Mouse (Mus musculus) olfactory bulb, adult 2 months (tissue): ENCODE results near the gene 4930402H24Rik. TPM values are rescaled to one million over a fixed set of nuclear protein-coding genes. Genes with fewer than 3 reads are reported as not detected.

ENCODE experiments used
- H3K27ac ChIP-seq: fragments of 200-500 bp; 2 replicates; pipeline ENCODE4 v1.5.1; 2012; ENCODE audit warnings: low read depth, low read length; ENCODE audit not compliant: insufficient read depth
- H3K4me1 ChIP-seq: fragments of 200-500 bp; 2 replicates; pipeline ENCODE4 v1.6.1; 2012; ENCODE audit warnings: low read length; ENCODE audit not compliant: control insufficient read depth, insufficient read depth
- H3K4me3 ChIP-seq: fragments of 200-500 bp; 2 replicates; pipeline ENCODE4 v1.5.1; 2012; ENCODE audit warnings: mild to moderate bottlenecking, low read depth, low read length, moderate library complexity; ENCODE audit not compliant: insufficient read depth
- CTCF ChIP-seq: fragments of 200-500 bp; IDR thresholded peaks from 2 replicates; pipeline ENCODE4 v1.5.1; 2012; ENCODE audit warnings: low read depth, mild to moderate bottlenecking, low read length, moderate library complexity; ENCODE audit not compliant: insufficient read depth
- POLR2A ChIP-seq: fragments of 200-500 bp; IDR thresholded peaks from 2 replicates; pipeline ENCODE4 v1.6.1; 2012; ENCODE audit warnings: mild to moderate bottlenecking, low read depth, low read length, moderate library complexity; ENCODE audit not compliant: insufficient read depth
- WGBS: fragments of 180-500 bp; shearing (Covaris S2); methylation state at CpG from one replicate; pipeline ENCODE4 v1.1.7; 2018; 5-methylcytosine and 5-hydroxymethylcytosine counted together
- polyA plus RNA-seq: library from polyadenylated mRNA; stranded (reverse); fragments of >200 nt; gene quantifications from 2 replicates; pipeline ENCODE4 v1.2.4, GENCODE M21; 2012; ENCODE audit warnings: low replicate concordance; ENCODE audit not compliant: missing spikeins, insufficient read depth, insufficient read length

4930402H24Rik gene
- polyA plus RNA-seq, result not detected in 2 replicates

DNA sequence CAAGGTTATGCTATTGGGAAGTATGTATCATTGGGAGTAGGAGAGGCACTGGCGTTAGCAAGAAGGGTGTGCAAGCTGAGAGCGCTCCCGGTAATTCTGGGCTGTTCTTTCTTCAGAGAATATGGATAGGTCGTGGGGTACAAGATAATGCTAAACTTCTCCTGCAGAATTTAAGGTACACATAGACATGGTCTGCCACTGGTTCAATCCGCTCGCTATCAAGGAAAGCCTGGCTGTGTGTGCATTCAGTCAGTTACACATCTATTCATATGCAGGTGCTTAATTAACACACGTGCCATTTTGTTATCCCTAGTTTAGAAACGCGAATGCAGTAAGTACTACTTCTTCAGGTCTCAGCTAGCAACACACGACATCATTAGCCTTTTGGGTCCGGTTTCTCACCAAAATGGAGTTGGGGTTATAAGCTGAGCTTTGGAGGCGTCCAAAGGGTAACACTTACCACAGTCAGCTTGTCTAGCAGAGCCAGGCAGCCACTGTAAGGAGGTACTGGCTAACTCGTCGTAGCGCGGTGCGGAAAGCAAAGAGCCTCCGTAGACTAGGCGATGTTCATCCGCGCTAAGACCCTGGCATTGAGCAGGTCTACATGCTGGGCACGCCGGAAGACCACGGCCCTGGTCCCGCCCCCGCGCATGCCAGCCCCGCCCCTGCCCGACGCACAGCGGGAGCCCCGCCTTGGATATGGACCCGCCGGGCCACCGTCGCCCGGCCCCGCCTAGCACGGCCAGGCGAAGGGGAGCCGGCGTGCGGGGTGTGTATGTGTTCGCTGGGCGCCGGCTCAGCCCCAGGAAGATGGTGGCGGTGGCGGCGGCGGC lies at the start of gene 4930402H24Rik, which contains the start of gene Atrn:
4930402H24Rik (minus strand) TSS at position 656 of the 833 bp plus-strand sequence.
Atrn (plus strand) TSS at position 745 of the 833 bp plus-strand sequence.
- TF ChIP-seq POLR2A (peak; percentile 32; the same call in 1 of the 2 replicates), CTCF (no peak)
- H3K4me3 ChIP-seq, result peak within 1 kb of the TSS; percentile 96
- 2% methylated on average over 50 of the region's 50 CpGs for WGBS
- peak within 1 kb of the TSS; percentile 77 for H3K27ac ChIP-seq
- peaks cover 5% of the 10 kb centered on the region; the same call in 1 of the 2 replicates for H3K4me1 ChIP-seq

DNA sequence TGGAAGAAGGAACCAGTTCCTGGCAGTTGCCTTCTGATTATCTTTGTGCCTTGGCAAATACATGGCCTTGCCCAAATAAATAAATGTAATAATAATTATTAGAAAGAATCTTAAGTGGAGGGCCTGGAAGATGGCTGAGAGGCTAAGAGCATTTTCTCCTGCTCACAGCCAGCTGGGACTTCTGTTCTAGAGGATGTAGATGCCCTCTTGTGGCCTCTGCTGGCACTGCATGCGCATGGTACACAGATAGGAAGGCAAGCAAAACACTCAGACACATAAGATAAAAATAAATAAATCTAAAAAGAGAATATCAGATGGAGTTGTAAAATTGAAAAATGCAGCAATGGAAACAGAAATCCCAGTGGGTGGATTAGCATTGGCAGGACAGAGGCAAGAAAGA lies 44.3 kb upstream of the 4930402H24Rik start:
- no peak overlapping the region for H3K27ac ChIP-seq
- no peaks in the 10 kb centered on the region for H3K4me1 ChIP-seq
- TF ChIP-seq POLR2A, result no peak
- TF ChIP-seq CTCF, result no peak
- no peak overlapping the region for H3K4me3 ChIP-seq
- WGBS, result 3% methylated on average over 1 of the region's 1 CpGs

DNA sequence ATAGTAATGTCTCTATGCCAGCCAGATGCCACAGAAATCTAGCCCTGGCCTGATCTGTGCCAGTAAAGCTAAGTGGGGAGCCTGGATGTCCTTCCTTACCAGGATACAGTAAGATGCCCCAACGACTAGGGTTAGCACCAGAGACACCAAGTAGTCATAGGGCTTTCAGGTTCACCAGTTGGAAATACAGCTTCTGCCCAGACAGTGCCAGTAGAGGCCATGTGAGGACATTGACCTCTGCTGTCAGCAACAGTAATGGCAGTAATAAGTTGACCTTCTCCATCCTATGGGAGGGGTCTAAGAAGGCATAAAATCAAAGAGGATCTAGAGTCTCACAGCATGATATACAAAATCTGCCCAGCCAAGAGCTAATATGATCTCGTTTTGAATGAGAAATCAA lies 43.6 kb upstream of the 4930402H24Rik start:
- Histone ChIP-seq H3K4me3 (no peak overlapping the region), H3K27ac (no peak overlapping the region), H3K4me1 (no peaks in the 10 kb centered on the region)
- 81% methylated on average over 2 of the region's 2 CpGs for WGBS
- no peak for TF ChIP-seq CTCF
- no peak for TF ChIP-seq POLR2A

DNA sequence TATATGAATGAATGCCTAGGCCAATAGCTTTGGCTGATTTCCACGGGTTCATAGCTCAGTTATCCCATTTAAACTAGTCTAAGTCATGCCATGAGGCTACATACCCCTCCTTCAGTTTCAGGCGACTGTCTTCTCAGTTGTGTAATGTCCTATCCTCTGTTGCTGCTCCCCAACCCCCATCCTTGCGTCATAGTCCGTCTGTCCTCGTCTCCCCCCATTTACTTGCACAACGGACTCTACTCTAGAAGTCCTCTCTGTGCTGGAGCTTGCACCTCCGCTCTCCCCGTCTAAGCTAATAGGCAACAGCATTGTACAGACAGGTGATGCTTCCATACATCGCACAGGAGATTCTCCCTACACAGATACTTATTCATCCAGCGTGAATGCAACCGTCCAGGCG lies 26.7 kb upstream of the 4930402H24Rik start:
- WGBS, result 89% methylated on average over 12 of the region's 12 CpGs
- TF ChIP-seq POLR2A (no peak), CTCF (no peak)
- H3K4me1 ChIP-seq, result peaks cover 3% of the 10 kb centered on the region
- no peak overlapping the region for H3K4me3 ChIP-seq
- H3K27ac ChIP-seq, result no peak overlapping the region

DNA sequence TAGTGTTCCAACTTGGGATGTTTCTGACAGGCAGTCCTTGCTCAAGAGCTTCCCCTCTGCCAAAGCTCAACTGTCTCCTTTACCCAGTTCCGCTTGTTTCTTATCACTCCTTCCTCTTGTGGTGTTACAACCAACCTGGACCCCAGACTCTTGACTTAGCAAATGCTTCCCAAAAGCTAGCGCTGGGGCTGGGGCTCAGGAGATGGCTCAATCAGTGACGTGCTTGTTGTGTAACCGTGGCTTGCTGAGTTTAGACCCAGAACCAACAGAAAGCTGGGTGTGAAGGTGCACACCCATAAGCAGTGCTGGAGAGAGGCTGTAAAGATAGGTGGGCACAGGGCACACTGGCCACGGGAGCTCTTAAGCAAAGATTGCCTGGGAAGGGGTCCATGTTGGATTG lies 23.8 kb upstream of the 4930402H24Rik start:
- no peak overlapping the region for H3K27ac ChIP-seq
- peaks cover 3% of the 10 kb centered on the region for H3K4me1 ChIP-seq
- 90% methylated on average over 5 of the region's 5 CpGs for WGBS
- H3K4me3 ChIP-seq, result no peak overlapping the region
- TF ChIP-seq CTCF, result no peak
- no peak for TF ChIP-seq POLR2A

DNA sequence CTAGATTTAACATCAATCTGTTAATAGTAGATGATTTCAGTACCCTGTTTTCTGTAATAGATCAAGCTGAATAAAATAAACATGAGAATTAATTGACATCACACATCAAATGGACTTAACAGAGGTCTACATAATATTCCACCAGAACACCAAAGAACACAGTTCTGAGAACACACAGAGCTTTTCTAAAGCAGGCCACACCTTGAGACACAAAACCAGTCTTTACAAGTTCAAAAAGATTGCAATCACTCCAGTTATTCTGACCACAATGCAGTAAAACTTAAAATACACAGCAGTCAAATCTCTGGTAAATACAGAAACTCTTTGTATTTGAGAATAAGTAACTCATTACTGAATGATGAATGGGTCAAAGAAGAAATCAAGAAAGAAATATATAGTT lies 22.3 kb upstream of the 4930402H24Rik start:
- Histone ChIP-seq H3K4me3 (no peak overlapping the region), H3K4me1 (peaks cover 3% of the 10 kb centered on the region), H3K27ac (no peak overlapping the region)
- TF ChIP-seq CTCF (no peak), POLR2A (no peak)

DNA sequence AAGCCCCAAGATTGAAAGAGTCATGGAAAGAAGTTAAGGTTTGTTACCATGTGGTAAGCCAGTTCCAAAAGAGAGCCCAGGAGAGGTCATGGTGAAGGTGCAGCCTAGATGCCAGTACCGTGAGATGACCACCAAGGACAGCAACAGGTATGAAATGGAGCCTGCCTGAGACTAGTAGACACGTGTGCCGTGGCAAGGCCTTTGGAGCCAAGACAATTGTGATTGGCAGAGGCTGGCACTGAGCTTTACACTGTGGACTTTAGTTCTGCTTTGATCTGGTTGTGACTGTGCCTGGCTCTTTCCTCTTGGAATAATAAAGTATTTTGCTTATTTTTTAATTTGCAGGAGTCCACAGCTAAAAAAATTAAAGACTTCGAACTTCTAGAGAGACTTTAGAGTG lies 21.8 kb upstream of the 4930402H24Rik start:
- H3K4me1 ChIP-seq, result peaks cover 3% of the 10 kb centered on the region
- H3K4me3 ChIP-seq, result no peak overlapping the region
- no peak overlapping the region for H3K27ac ChIP-seq
- TF ChIP-seq CTCF (no peak), POLR2A (no peak)
- WGBS, result 74% methylated on average over 4 of the region's 4 CpGs

DNA sequence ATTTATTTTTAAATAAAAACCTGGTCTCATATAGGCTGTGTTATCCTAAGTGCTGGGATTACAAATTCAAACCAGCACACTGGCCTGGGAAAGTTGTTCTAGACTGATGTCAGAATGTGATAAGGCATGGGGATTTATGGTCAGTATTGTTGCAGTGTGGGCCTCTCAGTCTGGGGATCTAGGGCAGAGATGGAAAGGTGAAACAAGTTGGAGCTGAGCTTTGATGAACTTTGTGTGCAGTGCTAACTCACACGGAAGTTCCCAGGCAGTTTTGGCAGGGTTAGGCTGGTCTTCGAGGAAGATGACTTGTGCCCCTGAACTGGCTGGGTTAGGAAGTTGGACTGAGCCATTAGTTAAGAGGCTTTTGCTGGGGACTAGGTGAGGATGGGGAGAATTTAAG lies 18.7 kb upstream of the 4930402H24Rik start:
- Histone ChIP-seq H3K27ac (no peak overlapping the region), H3K4me3 (no peak overlapping the region), H3K4me1 (peaks cover under 1% of the 10 kb centered on the region)
- TF ChIP-seq POLR2A (no peak), CTCF (no peak)
- 77% methylated on average over 2 of the region's 2 CpGs for WGBS

DNA sequence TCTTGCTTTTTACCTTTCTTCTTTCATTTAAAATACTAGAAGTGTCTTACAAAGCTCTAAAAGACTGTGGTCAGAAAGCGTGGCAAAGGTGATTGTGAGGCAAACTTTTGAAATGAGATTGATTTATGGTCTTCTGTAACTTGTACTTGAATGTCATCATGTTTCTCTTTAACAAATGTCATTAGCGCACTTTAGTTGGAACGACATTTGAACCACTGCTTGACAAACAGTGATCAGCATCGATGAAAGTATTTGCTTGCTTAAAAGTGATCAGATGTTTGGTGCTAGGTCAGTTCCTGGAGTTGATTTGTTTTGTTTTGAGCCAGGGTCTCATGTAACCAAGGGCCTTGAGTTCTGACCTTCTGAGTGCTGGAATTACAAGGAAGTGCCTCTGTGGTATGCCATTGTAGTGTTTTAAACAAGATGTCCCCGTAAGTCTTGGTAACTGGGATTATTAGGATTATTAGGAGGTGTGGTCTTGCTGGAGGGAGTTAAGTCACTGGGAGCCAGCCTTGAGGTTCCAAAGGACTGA lies 12.9 kb upstream of the 4930402H24Rik start:
- peaks cover 2% of the 10 kb centered on the region; the same call in 1 of the 2 replicates for H3K4me1 ChIP-seq
- 82% methylated on average over 5 of the region's 5 CpGs for WGBS

More for the DNA sequence above, 12.9 kb upstream of the 4930402H24Rik start:
- no peak for TF ChIP-seq POLR2A
- TF ChIP-seq CTCF, result no peak
- H3K27ac ChIP-seq, result no peak overlapping the region
- no peak overlapping the region for H3K4me3 ChIP-seq
